ENCODE assay signal across 16 mouse cellular contexts in the genomic region with DNA sequence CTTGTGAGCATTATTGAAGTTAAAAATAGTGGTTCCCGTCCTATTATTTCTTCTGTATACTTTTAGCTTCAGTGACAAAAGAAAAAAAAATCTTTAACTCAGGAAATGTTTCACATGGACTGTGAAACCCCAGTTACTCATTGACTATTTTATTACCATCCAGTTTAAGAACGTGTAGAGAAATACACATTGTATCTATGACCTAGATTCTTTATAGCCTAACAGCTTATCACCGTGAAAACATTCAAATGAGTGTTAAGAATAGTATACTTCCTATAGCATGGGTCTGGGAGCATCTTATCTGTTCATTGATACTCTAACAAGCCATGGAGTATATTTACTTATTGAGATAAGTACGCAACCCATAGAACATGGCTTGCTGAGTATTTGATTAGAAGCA. TPM values are rescaled to one million over a fixed set of nuclear protein-coding genes. Genes with fewer than 3 reads are reported as not detected.
"Had no signal": no experiment of that assay in that cellular context is flagged by ENCODE, and none has a peak within 500 bp of the region (broad histone marks: within the 10 kb centered on the region; RNA-seq: fewer than 3 reads in every experiment).

No protein-coding gene starts in this region.

- H3K4me2 ChIP-seq: hindbrain, embryonic 15.5 days; limb, embryonic 12.5 days; liver, embryonic 13.5 days; lung, embryonic 15.5 days; midbrain, embryonic 12.5 days had no signal

- H3K4me3 ChIP-seq: hindbrain, embryonic 15.5 days; layer of hippocampus, adult 2 months; limb, embryonic 12.5 days; liver, embryonic 13.5 days; lung, embryonic 15.5 days; midbrain, embryonic 12.5 days had no signal

- DNase-seq: kidney, postnatal 25 days; liver; liver, embryonic 13.5 days; liver, postnatal 0 days; lung, postnatal 14 days; right cerebral cortex, postnatal 14 days; thymus, adult 2 months; thymus, postnatal 36 days had no signal

- H3K4me1 ChIP-seq: hindbrain, embryonic 15.5 days; limb, embryonic 12.5 days; liver, embryonic 13.5 days; lung, embryonic 15.5 days; midbrain, embryonic 12.5 days had no signal

- H3K9ac ChIP-seq: hindbrain, embryonic 15.5 days; limb, embryonic 12.5 days; liver, embryonic 13.5 days; liver, postnatal 0 days; lung, embryonic 15.5 days; midbrain, embryonic 12.5 days had no signal

- ATAC-seq: liver, postnatal 0 days had no signal

- H3K36me3 ChIP-seq: hindbrain, embryonic 15.5 days; limb, embryonic 12.5 days; liver, embryonic 13.5 days; lung, embryonic 15.5 days; midbrain, embryonic 12.5 days had no signal

- H3K27me3 ChIP-seq: hindbrain, embryonic 15.5 days; limb, embryonic 12.5 days; liver, embryonic 13.5 days; lung, embryonic 15.5 days; midbrain, embryonic 12.5 days had no signal

- H3K9me3 ChIP-seq: hindbrain, embryonic 15.5 days; limb, embryonic 12.5 days; liver, embryonic 13.5 days; lung, embryonic 15.5 days; midbrain, embryonic 12.5 days had no signal

- H3K27ac ChIP-seq: hindbrain, embryonic 15.5 days; layer of hippocampus, adult 2 months; limb, embryonic 12.5 days; liver, embryonic 13.5 days; lung, embryonic 15.5 days; midbrain, embryonic 12.5 days had no signal

RNA-seq across cellular contexts. Expression of a gene that starts 13.3 kb away (rescaled TPM):
- polyA plus RNA-seq: neural tube, embryonic 14.5 days had no signal

RNA-seq across cellular contexts. Expression of a gene that starts 52.0 kb away (rescaled TPM):
- polyA plus RNA-seq: liver, postnatal 0 days; midbrain, embryonic 12.5 days; midbrain, postnatal 0 days; testis, adult 2 months had no signal
